Mouse (Mus musculus): Measurements from ENCODE around the gene Rex1bd.

Rex1bd gene

GRCm38 (mm10) chr8:70506328-70507026 is at the start of gene Rex1bd:
Rex1bd (minus strand) TSS chr8:70506752.
- DNase-seq, result peak; percentile 97

GRCm38 (mm10) chr8:70555079-70555747 is 48.7 kb upstream of the Rex1bd start:
- no peak for DNase-seq

GRCm38 (mm10) chr8:70553740-70554139 is 47.2 kb upstream of the Rex1bd start:
- peak; percentile 76 for DNase-seq

- peak; percentile 60 for DNase-seq
Measured at GRCm38 (mm10) chr8:70552836-70553235, 46.3 kb upstream of the Rex1bd start.

GRCm38 (mm10) chr8:70551558-70552161 is 45.1 kb upstream of the Rex1bd start:
- DNase-seq, result no peak

- no peak for DNase-seq
Measured at GRCm38 (mm10) chr8:70549412-70550184, 43.0 kb upstream of the Rex1bd start.

- DNase-seq, result peak; percentile 36
Measured at GRCm38 (mm10) chr8:70547762-70548161, 41.2 kb upstream of the Rex1bd start.

GRCm38 (mm10) chr8:70546412-70546811 is 39.9 kb upstream of the Rex1bd start:
- DNase-seq, result peak; percentile 3

GRCm38 (mm10) chr8:70544200-70544687 is 37.7 kb upstream of the Rex1bd start:
- DNase-seq, result peak; percentile 73

- no peak for DNase-seq
Measured at GRCm38 (mm10) chr8:70541081-70541480, 34.5 kb upstream of the Rex1bd start.

- DNase-seq, result no peak
Measured at GRCm38 (mm10) chr8:70540507-70541071, 34.0 kb upstream of the Rex1bd start.

- DNase-seq, result no peak
Measured at GRCm38 (mm10) chr8:70540013-70540506, 33.5 kb upstream of the Rex1bd start.

- DNase-seq, result peak; percentile 100
Measured at GRCm38 (mm10) chr8:70539077-70539813, 32.7 kb upstream of the Rex1bd start, which contains the start of gene Ell. Ell (plus strand) TSS chr8:70539457.

- DNase-seq, result peak; percentile 100
Measured at GRCm38 (mm10) chr8:70538633-70539076, 32.1 kb upstream of the Rex1bd start.

GRCm38 (mm10) chr8:70538024-70538579 is 31.6 kb upstream of the Rex1bd start:
- peak; percentile 90 for DNase-seq

- no peak for DNase-seq
Measured at GRCm38 (mm10) chr8:70535701-70536100, 29.1 kb upstream of the Rex1bd start.

- peak; percentile 61 for DNase-seq
Measured at GRCm38 (mm10) chr8:70535221-70535620, 28.7 kb upstream of the Rex1bd start.

GRCm38 (mm10) chr8:70534281-70534680 is 27.7 kb upstream of the Rex1bd start:
- no peak for DNase-seq

GRCm38 (mm10) chr8:70530314-70530713 is 23.8 kb upstream of the Rex1bd start:
- peak; percentile 37 for DNase-seq

- no peak for DNase-seq
Measured at GRCm38 (mm10) chr8:70529741-70530161, 23.2 kb upstream of the Rex1bd start.

- DNase-seq, result no peak
Measured at GRCm38 (mm10) chr8:70529299-70529698, 22.7 kb upstream of the Rex1bd start.

Data from lung, postnatal 10 days (tissue).